Mouse (Mus musculus) hindbrain, postnatal 0 days (tissue): ENCODE measurements around the gene Gtsf1l. TPM values are rescaled to one million over a fixed set of nuclear protein-coding genes. Genes with fewer than 3 reads are reported as not detected.

Experiments used
- ATAC-seq: fragments of 200-750 bp; cut with Nextera tagmentation; 2 replicates; pipeline ENCODE4 v1.8.0; 2017; ENCODE audit warnings: mild to moderate bottlenecking, moderate TSS enrichment, moderate library complexity
- DNase-seq: peaks from one replicate; pipeline ENCODE4 v3.0.0-alpha.2; 2015; ENCODE audit warnings: low spot score
- H3K27ac ChIP-seq: fragments of 300-500 bp; sonication (generic); 2 replicates; pipeline ENCODE4 v1.5.1; 2014; ENCODE audit warnings: mild to moderate bottlenecking
- H3K27me3 ChIP-seq: fragments of 300-500 bp; sonication (generic); 2 replicates; pipeline ENCODE4 v1.6.1; 2014; ENCODE audit warnings: low read length, mixed read lengths; ENCODE audit not compliant: insufficient read depth
- H3K36me3 ChIP-seq: fragments of 300-500 bp; sonication (generic); 2 replicates; pipeline ENCODE4 v1.6.1; 2014; ENCODE audit warnings: low read length, mixed read lengths; ENCODE audit not compliant: insufficient read depth
- H3K4me1 ChIP-seq: fragments of 300-500 bp; sonication (generic); 2 replicates; pipeline ENCODE4 v1.6.1; 2014; ENCODE audit warnings: antibody characterized with exemption, low read length, mixed read lengths; ENCODE audit not compliant: insufficient read depth
- H3K4me2 ChIP-seq: fragments of 300-500 bp; sonication (generic); 2 replicates; pipeline ENCODE4 v1.6.1; 2014; ENCODE audit warnings: low read depth, mild to moderate bottlenecking, low read length, moderate library complexity, mixed read lengths
- H3K4me3 ChIP-seq: fragments of 300-500 bp; sonication (generic); 2 replicates; pipeline ENCODE4 v1.5.1; 2014; ENCODE audit warnings: low read length
- H3K9ac ChIP-seq: fragments of 300-500 bp; sonication (generic); replicated peaks from 2 replicates; pipeline ENCODE4 v1.6.1; 2014; ENCODE audit warnings: mild to moderate bottlenecking, low read length, moderate library complexity, mixed read lengths
- H3K9me3 ChIP-seq: fragments of 300-500 bp; sonication (generic); 2 replicates; pipeline ENCODE4 v1.6.1; 2016; ENCODE audit warnings: low read length, mixed read lengths
- CTCF ChIP-seq: IDR thresholded peaks from 2 replicates; pipeline ENCODE4 v1.5.1; 2016; ENCODE audit warnings: antibody characterized with exemption, control low read depth, low read depth
- WGBS: fragments of 180-500 bp; shearing (Covaris S2); extraction: QIAGEN DNeasy Blood & Tissue Kit; methylation state at CpG from one replicate; pipeline ENCODE4 v1.1.7; 2014; 5-methylcytosine and 5-hydroxymethylcytosine counted together
- polyA plus RNA-seq: library from polyadenylated mRNA; unstranded; fragments of >200 nt; fragmentation: Nextera tagmentation; extraction: Ambion mirVana; gene quantifications from 2 replicates; pipeline ENCODE4 v1.2.1, GENCODE M21; 2015
- total RNA-seq: library from RNA; depleted of rRNA; stranded (reverse); fragments of >200 nt; gene quantifications from 2 replicates; pipeline ENCODE4 v1.2.3, GENCODE M21; 2014

Gene Gtsf1l
- total and polyA plus RNA-seq, 2 experiments from 2014 or later = not detected

- no peaks in the 10 kb centered on the region for H3K36me3 ChIP-seq
- no peak for DNase-seq
- H3K9me3 ChIP-seq = no peaks in the 10 kb centered on the region
- peaks cover 2% of the 10 kb centered on the region; the same call in 1 of the 2 replicates for H3K27me3 ChIP-seq
- no peak overlapping the region for H3K4me2 ChIP-seq
- H3K4me1 ChIP-seq = no peaks in the 10 kb centered on the region; the same call in 1 of the 2 replicates
- 93% methylated on average over 10 of the region's 10 CpGs for WGBS
- TF ChIP-seq CTCF = no peak
- no peak for ATAC-seq
- no peak overlapping the region for H3K9ac ChIP-seq
- no peak overlapping the region for H3K27ac ChIP-seq
- no peak overlapping the region for H3K4me3 ChIP-seq
These were observed 7.3 kb upstream of the Gtsf1l start for GRCm38 (mm10) chr2:163094909-163095308.

GRCm38 (mm10) chr2:163089475-163090123 lies 1.9 kb upstream of the Gtsf1l start:
- Histone ChIP-seq H3K4me1 (no peaks in the 10 kb centered on the region), H3K27me3 (no peaks in the 10 kb centered on the region), H3K36me3 (no peaks in the 10 kb centered on the region), H3K9me3 (no peaks in the 10 kb centered on the region), H3K9ac (no peak overlapping the region), H3K27ac (no peak overlapping the region), H3K4me3 (no peak overlapping the region), H3K4me2 (no peak overlapping the region)
- TF ChIP-seq CTCF = peak; percentile 30
- DNase-seq (no peak), ATAC-seq (no peak)
- 78% methylated on average over 5 of the region's 5 CpGs for WGBS

GRCm38 (mm10) chr2:163086561-163086960 lies 1.1 kb downstream of the Gtsf1l start:
- Histone ChIP-seq H3K4me3 (no peak overlapping the region), H3K4me2 (no peak overlapping the region), H3K27ac (no peak overlapping the region), H3K9ac (no peak overlapping the region), H3K9me3 (no peaks in the 10 kb centered on the region), H3K27me3 (no peaks in the 10 kb centered on the region), H3K36me3 (no peaks in the 10 kb centered on the region), H3K4me1 (no peaks in the 10 kb centered on the region)
- TF ChIP-seq CTCF = no peak
- no peak for DNase-seq
- WGBS = 86% methylated on average over 8 of the region's 8 CpGs
- no peak for ATAC-seq

GRCm38 (mm10) chr2:163085047-163085446 lies 2.6 kb downstream of the Gtsf1l start:
- WGBS = 86% methylated on average over 6 of the region's 6 CpGs
- no peak for TF ChIP-seq CTCF
- H3K9ac ChIP-seq = no peak overlapping the region
- no peak for ATAC-seq
- no peaks in the 10 kb centered on the region for H3K36me3 ChIP-seq
- no peaks in the 10 kb centered on the region for H3K4me1 ChIP-seq
- no peak overlapping the region for H3K4me3 ChIP-seq
- no peaks in the 10 kb centered on the region for H3K9me3 ChIP-seq
- no peak for DNase-seq
- no peak overlapping the region for H3K4me2 ChIP-seq
- H3K27ac ChIP-seq = no peak overlapping the region
- H3K27me3 ChIP-seq = no peaks in the 10 kb centered on the region

- Histone ChIP-seq H3K4me3 (no peak overlapping the region), H3K36me3 (no peaks in the 10 kb centered on the region), H3K9me3 (no peaks in the 10 kb centered on the region), H3K27ac (no peak overlapping the region), H3K27me3 (no peaks in the 10 kb centered on the region), H3K4me1 (no peaks in the 10 kb centered on the region), H3K4me2 (no peak overlapping the region), H3K9ac (no peak overlapping the region)
- no peak for DNase-seq
- 95% methylated on average over 3 of the region's 3 CpGs for WGBS
- TF ChIP-seq CTCF = no peak
- no peak for ATAC-seq
These were observed 3.1 kb downstream of the Gtsf1l start for GRCm38 (mm10) chr2:163084519-163084918.

- no peak for ATAC-seq
- 89% methylated on average over 5 of the region's 5 CpGs for WGBS
- Histone ChIP-seq H3K4me2 (no peak overlapping the region), H3K9me3 (no peaks in the 10 kb centered on the region), H3K4me3 (no peak overlapping the region), H3K9ac (no peak overlapping the region), H3K27ac (no peak overlapping the region), H3K4me1 (no peaks in the 10 kb centered on the region), H3K27me3 (no peaks in the 10 kb centered on the region), H3K36me3 (no peaks in the 10 kb centered on the region)
- DNase-seq = no peak
- no peak for TF ChIP-seq CTCF
These were observed 5.1 kb downstream of the Gtsf1l start for GRCm38 (mm10) chr2:163082591-163082990.

GRCm38 (mm10) chr2:163079041-163079440 lies 8.6 kb downstream of the Gtsf1l start:
- H3K36me3 ChIP-seq = no peaks in the 10 kb centered on the region
- H3K9ac ChIP-seq = no peak overlapping the region
- H3K27me3 ChIP-seq = no peaks in the 10 kb centered on the region
- H3K27ac ChIP-seq = no peak overlapping the region
- H3K4me2 ChIP-seq = no peak overlapping the region
- TF ChIP-seq CTCF = no peak
- H3K4me3 ChIP-seq = no peak overlapping the region
- DNase-seq (no peak), ATAC-seq (no peak)
- WGBS = 90% methylated on average over 4 of the region's 4 CpGs
- H3K4me1 ChIP-seq = no peaks in the 10 kb centered on the region
- H3K9me3 ChIP-seq = no peaks in the 10 kb centered on the region
